Mouse (Mus musculus) urinary bladder, postnatal 4 days (tissue): ENCODE data around the gene Ccdc153.

Experiments
- DNase-seq, 2 experiments: peaks; one replicate each; pipeline ENCODE4 v3.0.0; 2021 to 2022; ENCODE audit warnings: low spot score in 2 of 2

Gene Ccdc153

DNA sequence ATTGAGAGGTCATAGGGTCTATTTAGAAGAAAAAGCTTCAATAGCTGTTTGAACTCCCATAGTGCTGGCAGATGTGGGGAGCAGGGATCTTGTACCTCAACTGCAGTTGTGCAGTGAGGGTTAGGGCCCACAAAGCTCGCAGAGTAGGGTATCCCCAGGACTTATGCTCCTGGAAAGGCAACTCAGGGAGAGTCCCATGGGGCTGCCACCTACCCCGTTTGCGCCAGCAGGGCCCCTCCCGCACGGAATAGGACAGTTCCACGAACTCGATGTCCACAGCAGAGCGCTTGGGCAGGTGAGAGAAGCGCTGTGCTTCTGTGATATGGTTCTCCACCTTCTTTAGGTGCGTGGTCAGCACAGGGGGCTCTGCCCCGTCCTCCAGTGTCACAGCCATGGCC is 46.5 kb downstream of the Ccdc153 start:
- DNase-seq: no peak

- DNase-seq: no peak
These were observed 47.1 kb downstream of the Ccdc153 start for GRCm38 (mm10) chr9:44287401-44288075.

DNA sequence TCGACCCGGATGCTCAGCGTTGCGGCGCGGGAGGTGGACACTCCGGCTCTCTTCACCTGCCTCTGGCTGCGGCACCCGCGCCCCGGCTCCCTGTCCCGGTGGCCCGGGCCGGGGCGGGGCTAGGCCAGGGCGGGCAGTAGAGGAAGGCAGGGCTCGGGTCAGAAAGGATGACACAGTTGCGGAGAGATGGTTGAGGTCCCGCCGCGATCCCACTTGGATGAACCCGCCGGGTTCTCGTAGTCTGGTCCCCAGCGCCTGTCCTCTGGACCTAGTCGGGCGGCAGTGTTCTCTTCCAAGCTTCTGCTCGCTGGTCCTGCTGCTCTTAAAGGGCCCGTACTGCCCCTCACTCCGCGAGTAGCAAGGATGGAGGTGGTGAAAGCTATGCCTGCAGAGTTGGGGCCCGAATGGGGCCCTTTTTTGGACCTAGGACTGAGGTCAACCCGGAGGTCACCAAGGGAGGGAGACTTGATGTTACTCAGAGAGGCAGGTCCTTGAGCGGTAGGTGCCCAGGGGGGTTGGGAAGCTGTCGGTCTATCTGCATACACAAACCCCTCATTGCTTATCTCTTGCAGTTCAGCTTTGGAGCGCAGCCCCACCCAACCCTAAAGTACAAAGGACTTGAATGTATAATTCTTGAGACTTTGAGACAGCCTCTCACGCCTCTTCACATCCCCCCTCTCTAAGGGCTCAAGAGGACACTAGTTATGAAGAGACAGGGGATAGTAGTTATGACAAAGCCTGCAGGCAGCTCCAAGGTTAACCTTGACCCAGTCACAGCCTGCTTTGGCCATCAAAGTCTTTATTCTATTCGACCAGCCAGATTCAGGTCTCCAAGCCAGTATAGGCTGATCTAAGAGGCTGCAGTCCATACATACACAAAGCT is 47.8 kb downstream of the Ccdc153 start, which contains the start of gene Abcg4:
TSS of gene Abcg4 (minus strand) at position 540 of the 883 bp plus-strand sequence.
- DNase-seq: no peak

DNA sequence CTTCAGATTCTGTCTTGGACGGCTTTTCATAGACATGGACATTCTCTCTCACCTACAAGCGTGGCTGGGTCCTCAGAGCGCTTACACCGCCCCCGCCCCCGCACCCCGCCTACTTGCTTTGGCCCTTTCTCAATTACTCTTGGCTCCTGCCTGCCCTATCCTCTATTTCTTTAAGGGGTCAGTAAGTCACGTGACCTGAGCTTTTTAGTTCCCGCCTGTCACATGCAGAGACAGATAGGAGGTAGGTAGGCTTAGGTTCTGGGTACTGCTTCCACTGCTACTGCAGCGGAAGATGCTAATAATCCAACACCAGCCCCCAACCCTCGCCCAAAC is 48.4 kb downstream of the Ccdc153 start:
- no peak for DNase-seq

DNA sequence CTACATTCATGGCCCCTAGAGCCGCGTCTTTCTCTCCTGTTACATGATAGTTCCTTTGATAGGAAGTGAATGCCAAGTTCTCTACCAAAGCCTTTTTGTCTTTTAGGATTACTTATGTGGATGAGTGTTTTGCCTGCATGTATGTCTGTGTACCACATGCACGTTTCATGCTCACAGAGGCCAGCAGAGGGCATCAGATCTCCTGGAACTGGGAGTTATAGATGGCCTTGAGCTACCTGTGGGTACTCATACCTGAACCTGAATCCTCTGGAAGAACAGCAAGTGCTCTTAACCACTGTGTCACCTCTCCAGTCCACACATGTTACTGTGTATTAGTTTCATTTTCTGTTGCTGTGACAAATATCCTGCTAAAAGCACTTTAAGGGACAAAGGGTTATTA is 52.0 kb downstream of the Ccdc153 start:
- DNase-seq: no peak
